Mouse (Mus musculus): ENCODE measurements around the gene Aph1a. TPM values are rescaled to one million over a fixed set of nuclear protein-coding genes. Genes with fewer than 3 reads are reported as not detected.
"Not testable (repeated sequence)": the region's sequence is repeated elsewhere in the genome, so short reads cannot be mapped to it uniquely, and the experiment has no call there.

Gene Aph1a
- 44.3 and 48.3 TPM in 2 replicates for polyA plus RNA-seq (2011; ENCODE audit: insufficient read depth, insufficient read length, low read depth, missing spikeins)

DNA sequence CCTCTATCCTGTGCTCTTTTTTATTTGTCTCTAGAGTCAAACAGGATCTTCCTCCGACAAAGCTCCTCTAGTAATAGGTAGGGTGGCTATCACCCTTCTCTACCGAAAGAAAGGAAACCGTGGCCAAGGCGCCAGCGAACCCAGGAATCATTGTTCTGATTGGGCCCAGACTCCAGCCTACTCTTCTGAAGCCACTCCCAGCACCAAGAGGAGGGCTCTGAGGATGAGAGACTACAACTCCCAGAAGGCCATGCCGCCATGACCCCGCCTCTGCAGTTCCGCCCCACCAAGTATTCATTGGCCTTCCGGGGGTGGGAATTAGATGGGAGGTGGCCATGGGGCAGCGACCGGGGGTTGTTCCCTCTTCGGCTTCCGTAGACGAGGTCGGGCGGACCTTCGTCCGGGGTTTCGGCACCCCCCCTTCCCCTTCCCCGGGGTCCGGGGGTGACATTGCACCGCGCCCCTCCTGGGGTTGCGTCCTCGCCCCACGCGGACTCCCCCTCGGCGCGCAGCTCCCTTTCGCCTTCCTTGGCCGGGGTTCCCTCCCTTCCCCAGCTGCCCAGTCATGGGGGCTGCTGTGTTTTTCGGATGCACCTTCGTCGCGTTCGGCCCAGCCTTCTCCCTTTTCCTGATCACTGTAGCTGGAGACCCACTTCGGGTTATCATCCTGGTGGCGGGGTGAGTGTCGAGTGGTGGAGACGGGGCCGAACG is at the start of gene Aph1a:
Gene Aph1a, plus strand, starts transcription at position 364 of the 711 bp plus-strand sequence.
- H3K36me3 ChIP-seq (ENCODE audit: control insufficient read depth, insufficient read depth, low read length, poor library complexity, severe bottlenecking); H3K27me3 ChIP-seq (ENCODE audit: control insufficient read depth, insufficient read depth, low read length, poor library complexity, severe bottlenecking); H3K9me3 ChIP-seq (replicated peaks; ENCODE audit: control insufficient read depth, insufficient read depth, low read length, poor library complexity, severe bottlenecking): not testable (repeated sequence)
- peak within 1 kb of the TSS; percentile 97 for H3K9ac ChIP-seq (ENCODE audit: low read depth, poor library complexity, severe bottlenecking)
- peak; percentile 13 for TF ChIP-seq POLR2A (IDR thresholded peaks at IDR 0.05; ENCODE audit: insufficient read depth, low read length)
- TF ChIP-seq EP300 (IDR thresholded peaks at IDR 0.05; ENCODE audit: insufficient read depth, low read depth, low read length), result 0 out of 2 replicates have a peak, but pooled peaks have one; percentile 4
- H3K4me3 ChIP-seq (ENCODE audit: low read depth, low read length), result peak within 1 kb of the TSS; percentile 66
- H3K4me1 ChIP-seq (ENCODE audit: control insufficient read depth, insufficient read depth, low read length), result peaks cover 11% of the 10 kb centered on the region
- H3K27ac ChIP-seq (ENCODE audit: insufficient read depth, low read length), result peak within 1 kb of the TSS; percentile 45; the same call in 1 of the 2 replicates

DNA sequence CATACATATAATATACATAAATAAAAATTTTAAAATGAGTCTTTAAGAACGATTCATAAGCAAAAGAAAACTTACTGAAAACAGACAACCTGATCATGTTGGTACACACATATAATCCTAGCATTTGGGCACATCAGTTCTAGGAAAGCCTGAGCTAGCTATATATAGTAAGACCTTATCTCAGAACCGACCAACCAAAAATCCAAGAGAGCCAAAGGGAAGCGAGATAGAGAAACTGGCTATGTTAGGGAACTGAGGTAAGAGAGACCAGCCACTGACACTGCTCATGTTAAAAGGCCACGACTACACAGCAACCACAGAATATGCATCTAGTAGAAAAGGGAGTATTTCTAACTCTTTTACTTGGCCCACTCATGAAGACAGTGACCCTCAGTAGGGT is 43.2 kb upstream of the Aph1a start:
- Histone ChIP-seq H3K4me1 (ENCODE audit: control insufficient read depth, insufficient read depth, low read length) (no peaks in the 10 kb centered on the region), H3K27ac (ENCODE audit: insufficient read depth, low read length) (no peak overlapping the region), H3K27me3 (ENCODE audit: control insufficient read depth, insufficient read depth, low read length, poor library complexity, severe bottlenecking) (no peaks in the 10 kb centered on the region), H3K4me3 (ENCODE audit: low read depth, low read length) (no peak overlapping the region), H3K9ac (ENCODE audit: low read depth, poor library complexity, severe bottlenecking) (no peak overlapping the region), H3K36me3 (ENCODE audit: control insufficient read depth, insufficient read depth, low read length, poor library complexity, severe bottlenecking) (peaks cover 71% of the 10 kb centered on the region), H3K9me3 (replicated peaks; ENCODE audit: control insufficient read depth, insufficient read depth, low read length, poor library complexity, severe bottlenecking) (no peaks in the 10 kb centered on the region)
- TF ChIP-seq EP300 (IDR thresholded peaks at IDR 0.05; ENCODE audit: insufficient read depth, low read depth, low read length), result no peak
- TF ChIP-seq CTCF (IDR thresholded peaks at IDR 0.05; ENCODE audit: low read depth, low read length), result no peak
- no peak for TF ChIP-seq POLR2A (IDR thresholded peaks at IDR 0.05; ENCODE audit: insufficient read depth, low read length)

DNA sequence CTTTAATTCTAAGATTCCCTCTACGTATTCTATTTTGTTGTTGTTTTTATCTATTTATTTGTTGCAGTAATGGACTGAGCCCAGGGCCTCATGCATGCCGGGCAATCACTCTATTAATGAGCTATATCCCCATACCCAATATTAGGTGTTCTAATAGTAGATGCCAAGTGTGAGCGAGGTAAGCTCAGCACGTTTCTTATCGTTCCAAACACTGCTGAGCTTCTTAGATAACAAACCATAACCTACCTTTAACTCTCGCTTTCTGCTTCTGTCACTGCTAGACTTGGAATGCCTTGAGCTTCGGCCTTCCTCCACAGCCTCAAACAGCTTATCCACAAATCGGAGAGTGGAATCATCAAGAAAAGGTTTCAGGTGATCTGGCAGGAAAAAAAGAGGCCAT is 42.5 kb upstream of the Aph1a start:
- no peak overlapping the region for H3K4me3 ChIP-seq (ENCODE audit: low read depth, low read length)
- H3K4me1 ChIP-seq (ENCODE audit: control insufficient read depth, insufficient read depth, low read length), result no peaks in the 10 kb centered on the region
- H3K36me3 ChIP-seq (ENCODE audit: control insufficient read depth, insufficient read depth, low read length, poor library complexity, severe bottlenecking), result peaks cover 64% of the 10 kb centered on the region
- H3K27ac ChIP-seq (ENCODE audit: insufficient read depth, low read length), result no peak overlapping the region
- no peak for TF ChIP-seq POLR2A (IDR thresholded peaks at IDR 0.05; ENCODE audit: insufficient read depth, low read length)
- TF ChIP-seq EP300 (IDR thresholded peaks at IDR 0.05; ENCODE audit: insufficient read depth, low read depth, low read length), result no peak
- no peak for TF ChIP-seq CTCF (IDR thresholded peaks at IDR 0.05; ENCODE audit: low read depth, low read length)
- H3K27me3 ChIP-seq (ENCODE audit: control insufficient read depth, insufficient read depth, low read length, poor library complexity, severe bottlenecking), result no peaks in the 10 kb centered on the region
- no peak overlapping the region for H3K9ac ChIP-seq (ENCODE audit: low read depth, poor library complexity, severe bottlenecking)
- no peaks in the 10 kb centered on the region for H3K9me3 ChIP-seq (replicated peaks; ENCODE audit: control insufficient read depth, insufficient read depth, low read length, poor library complexity, severe bottlenecking)

DNA sequence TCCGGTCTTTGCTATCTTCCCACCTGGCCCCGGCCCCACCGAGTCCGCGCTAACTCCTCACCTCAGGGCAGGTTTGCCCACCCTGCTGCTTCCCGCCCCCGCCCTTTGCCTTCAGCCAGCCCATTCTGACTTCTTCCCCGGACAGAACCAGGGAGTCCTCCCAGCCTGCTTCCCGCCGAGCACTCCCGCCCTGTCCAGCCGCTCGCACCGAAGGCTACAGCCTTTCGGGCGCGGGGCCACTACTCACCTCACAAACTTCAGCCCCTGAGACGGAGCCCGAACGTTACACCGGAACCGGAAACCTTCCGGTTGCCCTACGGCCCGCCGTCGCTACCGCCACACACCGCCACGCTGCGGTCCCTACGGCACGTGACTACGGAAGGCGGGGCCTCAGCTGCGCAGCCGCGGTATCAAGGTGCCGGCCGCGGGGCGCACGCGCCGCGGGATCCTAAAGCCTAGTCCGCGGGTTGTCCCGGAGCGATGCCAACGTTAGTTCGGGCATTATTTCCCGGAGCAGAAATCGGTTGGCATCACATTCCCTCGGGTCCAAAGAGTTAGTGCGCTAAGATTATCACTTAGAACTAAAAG is 38.2 kb upstream of the Aph1a start, which contains the start of gene Prpf3:
Gene Prpf3, minus strand, starts transcription at position 384 of the 588 bp plus-strand sequence.
- Histone ChIP-seq H3K4me3 (ENCODE audit: low read depth, low read length) (peak within 1 kb of the TSS; percentile 73), H3K27ac (ENCODE audit: insufficient read depth, low read length) (peak within 1 kb of the TSS; percentile 82), H3K9me3 (replicated peaks; ENCODE audit: control insufficient read depth, insufficient read depth, low read length, poor library complexity, severe bottlenecking) (no peaks in the 10 kb centered on the region), H3K27me3 (ENCODE audit: control insufficient read depth, insufficient read depth, low read length, poor library complexity, severe bottlenecking) (no peaks in the 10 kb centered on the region), H3K4me1 (ENCODE audit: control insufficient read depth, insufficient read depth, low read length) (no peaks in the 10 kb centered on the region), H3K36me3 (ENCODE audit: control insufficient read depth, insufficient read depth, low read length, poor library complexity, severe bottlenecking) (peaks cover 26% of the 10 kb centered on the region), H3K9ac (ENCODE audit: low read depth, poor library complexity, severe bottlenecking) (peak within 1 kb of the TSS; percentile 93)
- TF ChIP-seq CTCF (IDR thresholded peaks at IDR 0.05; ENCODE audit: low read depth, low read length), result no peak
- peak; percentile 40; the same call in 1 of the 2 replicates for TF ChIP-seq EP300 (IDR thresholded peaks at IDR 0.05; ENCODE audit: insufficient read depth, low read depth, low read length)
- TF ChIP-seq POLR2A (IDR thresholded peaks at IDR 0.05; ENCODE audit: insufficient read depth, low read length), result peak; percentile 88

DNA sequence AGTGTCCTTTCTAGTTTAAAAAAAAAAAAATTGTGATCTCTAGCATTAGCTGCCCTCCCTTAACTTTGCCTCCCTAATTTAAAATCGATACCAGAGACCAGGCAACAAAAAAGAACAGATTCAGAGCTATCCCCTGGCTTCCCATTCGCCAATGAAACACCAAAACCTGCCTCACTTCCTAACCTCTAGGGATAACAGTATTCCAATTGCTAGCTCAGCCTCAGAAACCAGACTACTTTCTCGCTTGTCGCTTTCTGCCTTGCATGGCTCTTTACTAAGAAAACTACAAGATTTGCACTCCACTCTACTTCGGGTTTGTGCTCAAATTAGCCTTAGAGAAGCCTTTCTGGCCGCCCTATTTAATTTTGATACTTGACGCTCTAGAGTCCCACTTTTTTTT is 37.7 kb upstream of the Aph1a start:
- Histone ChIP-seq H3K9ac (ENCODE audit: low read depth, poor library complexity, severe bottlenecking) (peak overlapping the region; percentile 93), H3K4me3 (ENCODE audit: low read depth, low read length) (peak overlapping the region; percentile 42), H3K27ac (ENCODE audit: insufficient read depth, low read length) (peak overlapping the region; percentile 82), H3K4me1 (ENCODE audit: control insufficient read depth, insufficient read depth, low read length) (no peaks in the 10 kb centered on the region), H3K36me3 (ENCODE audit: control insufficient read depth, insufficient read depth, low read length, poor library complexity, severe bottlenecking) (peaks cover 21% of the 10 kb centered on the region), H3K9me3 (replicated peaks; ENCODE audit: control insufficient read depth, insufficient read depth, low read length, poor library complexity, severe bottlenecking) (no peaks in the 10 kb centered on the region), H3K27me3 (ENCODE audit: control insufficient read depth, insufficient read depth, low read length, poor library complexity, severe bottlenecking) (no peaks in the 10 kb centered on the region)
- TF ChIP-seq CTCF (IDR thresholded peaks at IDR 0.05; ENCODE audit: low read depth, low read length) (no peak), EP300 (IDR thresholded peaks at IDR 0.05; ENCODE audit: insufficient read depth, low read depth, low read length) (no peak), POLR2A (IDR thresholded peaks at IDR 0.05; ENCODE audit: insufficient read depth, low read length) (no peak)

DNA sequence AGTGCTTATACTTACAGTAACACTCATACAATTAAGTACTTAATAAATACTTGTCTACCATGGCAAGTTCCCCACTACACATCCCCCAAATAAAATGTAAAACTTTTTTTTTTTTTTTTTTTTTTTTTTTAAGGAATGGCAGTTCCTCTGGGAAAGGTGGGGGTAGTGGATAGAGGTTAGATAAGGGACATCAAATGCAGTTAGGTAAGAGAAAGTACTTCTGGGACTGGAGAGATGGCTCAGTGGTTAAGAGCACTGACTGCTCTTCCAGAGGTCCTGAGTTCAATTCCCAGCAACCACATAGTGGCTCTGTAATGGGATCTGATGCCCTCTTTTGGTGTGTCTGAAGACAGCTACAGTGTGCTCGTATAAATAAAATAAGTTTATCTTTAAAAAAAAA is 36.7 kb upstream of the Aph1a start:
- peaks cover 13% of the 10 kb centered on the region for H3K36me3 ChIP-seq (ENCODE audit: control insufficient read depth, insufficient read depth, low read length, poor library complexity, severe bottlenecking)
- H3K4me3 ChIP-seq (ENCODE audit: low read depth, low read length); H3K9me3 ChIP-seq (replicated peaks; ENCODE audit: control insufficient read depth, insufficient read depth, low read length, poor library complexity, severe bottlenecking); H3K4me1 ChIP-seq (ENCODE audit: control insufficient read depth, insufficient read depth, low read length); H3K27me3 ChIP-seq (ENCODE audit: control insufficient read depth, insufficient read depth, low read length, poor library complexity, severe bottlenecking); H3K27ac ChIP-seq (ENCODE audit: insufficient read depth, low read length); H3K9ac ChIP-seq (ENCODE audit: low read depth, poor library complexity, severe bottlenecking): not testable (repeated sequence)

DNA sequence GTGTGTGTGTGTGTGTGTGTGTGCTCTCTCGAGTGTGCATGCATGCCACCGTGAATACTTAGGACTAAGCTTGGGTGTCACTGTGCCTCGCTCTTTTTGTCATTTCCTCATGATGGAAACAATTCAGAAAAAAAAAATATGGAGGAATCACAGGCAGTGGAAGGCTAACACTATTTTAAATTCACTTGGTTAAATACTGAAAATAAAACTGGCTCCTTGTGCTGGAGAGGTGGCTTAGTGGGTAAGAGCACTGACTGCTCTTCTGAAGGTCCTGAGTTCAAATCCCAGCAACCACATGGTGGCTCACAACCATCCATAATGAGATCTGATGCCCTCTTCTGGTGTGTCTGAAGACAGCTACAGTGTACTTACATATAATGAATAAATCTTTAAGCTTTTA is 35.5 kb upstream of the Aph1a start:
- not testable (repeated sequence) for H3K9ac ChIP-seq (ENCODE audit: low read depth, poor library complexity, severe bottlenecking); H3K36me3 ChIP-seq (ENCODE audit: control insufficient read depth, insufficient read depth, low read length, poor library complexity, severe bottlenecking); H3K27me3 ChIP-seq (ENCODE audit: control insufficient read depth, insufficient read depth, low read length, poor library complexity, severe bottlenecking); H3K4me1 ChIP-seq (ENCODE audit: control insufficient read depth, insufficient read depth, low read length); H3K27ac ChIP-seq (ENCODE audit: insufficient read depth, low read length); H3K9me3 ChIP-seq (replicated peaks; ENCODE audit: control insufficient read depth, insufficient read depth, low read length, poor library complexity, severe bottlenecking); H3K4me3 ChIP-seq (ENCODE audit: low read depth, low read length)
